Mouse (Mus musculus) stomach, postnatal 0 days (tissue): ENCODE measurements around the gene Zfp281. TPM values are rescaled to one million over a fixed set of nuclear protein-coding genes. Genes with fewer than 3 reads are reported as not detected.

ENCODE experiments used
- ATAC-seq: fragments of 200-750 bp; cut with Nextera tagmentation; 2 replicates; pipeline ENCODE4 v1.8.0; 2017; ENCODE audit not compliant: low FRiP score, low TSS enrichment
- DNase-seq: peaks from one replicate; pipeline ENCODE4 v3.0.0-alpha.2; 2016; ENCODE audit warnings: low spot score
- H3K27ac ChIP-seq: fragments of 300-500 bp; sonication (generic); replicated peaks from 2 replicates; pipeline ENCODE4 v1.5.1; 2014; ENCODE audit warnings: mild to moderate bottlenecking, control low read depth
- H3K27me3 ChIP-seq: fragments of 300-500 bp; sonication (generic); 2 replicates; pipeline ENCODE4 v1.6.1; 2014; ENCODE audit warnings: low read length; ENCODE audit not compliant: control insufficient read depth, insufficient read depth
- H3K36me3 ChIP-seq: fragments of 300-500 bp; sonication (generic); 2 replicates; pipeline ENCODE4 v1.6.1; 2014; ENCODE audit warnings: low read length, mixed read lengths; ENCODE audit not compliant: control insufficient read depth, insufficient read depth
- H3K4me1 ChIP-seq: fragments of 300-500 bp; sonication (generic); replicated peaks from 2 replicates; pipeline ENCODE4 v1.6.1; 2014; ENCODE audit warnings: antibody characterized with exemption; ENCODE audit not compliant: control insufficient read depth, insufficient read depth
- H3K4me2 ChIP-seq: fragments of 300-500 bp; sonication (generic); replicated peaks from 2 replicates; pipeline ENCODE4 v1.6.1; 2014; ENCODE audit warnings: low read depth, mild to moderate bottlenecking, control low read depth, moderate library complexity
- H3K4me3 ChIP-seq: fragments of 300-500 bp; sonication (generic); 2 replicates; pipeline ENCODE4 v1.5.1; 2014; ENCODE audit warnings: low read depth, low read length, control low read depth
- H3K9ac ChIP-seq: fragments of 300-500 bp; sonication (generic); 2 replicates; pipeline ENCODE4 v1.6.1; 2014; ENCODE audit warnings: mild to moderate bottlenecking, low read length, control low read depth, mixed read lengths
- H3K9me3 ChIP-seq: fragments of 300-500 bp; sonication (generic); 2 replicates; pipeline ENCODE4 v1.6.1; 2016; ENCODE audit warnings: low read length; ENCODE audit not compliant: control insufficient read depth
- CTCF ChIP-seq: IDR thresholded peaks from 2 replicates; pipeline ENCODE4 v1.5.1; 2016; ENCODE audit warnings: antibody characterized with exemption, low read depth, mild to moderate bottlenecking, moderate library complexity
- EP300 ChIP-seq: optimal IDR thresholded peaks from 2 replicates; pipeline ENCODE3; 2016; ENCODE audit warnings: antibody characterized with exemption
- WGBS: fragments of 180-500 bp; shearing (Covaris S2); extraction: QIAGEN DNeasy Blood & Tissue Kit; methylation state at CpG from one replicate; pipeline ENCODE4 v1.1.7; 2014; 5-methylcytosine and 5-hydroxymethylcytosine counted together
- polyA plus RNA-seq: library from polyadenylated mRNA; unstranded; fragments of >200 nt; fragmentation: Nextera tagmentation; extraction: Ambion mirVana; gene quantifications from 2 replicates; pipeline ENCODE4 v1.2.1, GENCODE M21; 2015

Gene Zfp281
- polyA plus RNA-seq, 1 experiment from 2014 or later, result 7.5 TPM

DNA sequence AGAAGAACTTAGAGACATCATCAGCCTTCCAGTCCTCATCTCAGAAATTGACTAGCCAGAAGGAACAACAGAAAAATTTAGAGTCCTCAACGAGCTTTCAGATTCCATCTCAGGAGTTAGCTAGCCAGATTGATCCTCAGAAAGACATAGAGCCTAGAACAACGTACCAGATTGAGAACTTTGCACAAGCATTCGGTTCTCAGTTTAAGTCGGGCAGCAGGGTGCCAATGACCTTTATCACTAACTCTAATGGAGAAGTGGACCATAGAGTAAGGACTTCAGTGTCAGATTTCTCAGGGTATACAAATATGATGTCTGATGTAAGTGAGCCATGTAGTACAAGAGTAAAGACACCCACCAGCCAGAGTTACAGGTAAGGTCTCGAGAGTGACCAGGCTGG lies 2.9 kb downstream of the Zfp281 start:
- H3K27me3 ChIP-seq, result no peaks in the 10 kb centered on the region
- no peak for ATAC-seq
- H3K4me1 ChIP-seq, result peaks cover 14% of the 10 kb centered on the region; the same call in 1 of the 2 replicates
- H3K27ac ChIP-seq, result no peak overlapping the region
- no peak overlapping the region for H3K4me3 ChIP-seq
- WGBS, result 74% methylated on average over 5 of the region's 5 CpGs
- peaks cover 5% of the 10 kb centered on the region; the same call in 1 of the 2 replicates for H3K36me3 ChIP-seq
- H3K4me2 ChIP-seq, result peak overlapping the region; percentile 6; the same call in 1 of the 2 replicates
- DNase-seq, result no peak
- no peaks in the 10 kb centered on the region for H3K9me3 ChIP-seq
- TF ChIP-seq CTCF, result no peak
- H3K9ac ChIP-seq, result no peak overlapping the region

DNA sequence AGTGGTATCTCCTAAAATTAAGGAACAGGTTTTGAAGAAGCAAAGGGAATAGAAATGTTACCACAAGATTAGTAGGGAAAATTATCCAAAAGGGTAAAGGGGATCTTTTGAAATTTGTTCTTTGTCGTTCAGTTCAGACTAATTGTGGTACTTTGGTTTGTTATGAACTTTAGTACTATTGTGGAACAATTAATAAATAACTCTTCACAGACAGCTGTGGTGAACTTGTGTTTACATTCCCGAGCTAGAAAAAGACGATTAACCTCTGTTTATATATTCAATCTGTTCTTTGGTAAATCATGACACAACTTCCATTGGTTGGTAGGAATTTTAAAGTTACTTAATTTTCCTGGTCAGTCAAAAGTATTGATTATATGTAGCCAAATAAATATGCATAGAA lies 8.2 kb downstream of the Zfp281 start:
- no peak overlapping the region for H3K27ac ChIP-seq
- ATAC-seq (no peak), DNase-seq (no peak)
- WGBS, result 26% methylated on average over 3 of the region's 3 CpGs
- H3K9ac ChIP-seq, result no peak overlapping the region
- TF ChIP-seq CTCF (no peak), EP300 (no peak)
- no peaks in the 10 kb centered on the region for H3K27me3 ChIP-seq
- no peak overlapping the region for H3K4me2 ChIP-seq
- H3K36me3 ChIP-seq, result no peaks in the 10 kb centered on the region
- H3K9me3 ChIP-seq, result no peaks in the 10 kb centered on the region
- no peak overlapping the region for H3K4me3 ChIP-seq
- H3K4me1 ChIP-seq, result no peaks in the 10 kb centered on the region

DNA sequence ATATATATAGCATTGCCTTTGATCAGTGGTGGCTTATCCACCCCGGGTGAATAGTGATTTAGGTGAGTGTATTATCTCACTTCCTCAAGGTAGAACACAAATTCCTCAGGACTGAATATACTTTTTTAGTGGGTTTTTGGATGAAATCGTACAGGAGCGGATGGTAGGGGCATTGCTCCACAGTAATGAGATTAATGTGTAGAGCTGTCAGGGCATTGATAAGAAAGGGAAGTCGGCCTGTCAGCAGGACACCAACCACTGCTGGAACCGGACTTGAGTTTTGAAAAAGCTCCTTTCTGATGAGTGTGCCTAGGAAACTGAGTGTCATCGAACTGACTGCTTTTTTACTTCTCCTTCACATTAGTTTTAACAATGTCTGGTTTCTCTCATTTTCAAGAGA lies 10.9 kb downstream of the Zfp281 start:
- no peak overlapping the region for H3K27ac ChIP-seq
- 75% methylated on average over 6 of the region's 6 CpGs for WGBS
- H3K9me3 ChIP-seq, result no peaks in the 10 kb centered on the region
- no peak overlapping the region for H3K9ac ChIP-seq
- no peaks in the 10 kb centered on the region for H3K36me3 ChIP-seq
- DNase-seq, result no peak
- no peak for TF ChIP-seq CTCF
- TF ChIP-seq EP300, result no peak
- ATAC-seq, result no peak
- no peak overlapping the region for H3K4me2 ChIP-seq
- H3K4me1 ChIP-seq, result no peaks in the 10 kb centered on the region
- no peak overlapping the region for H3K4me3 ChIP-seq
- H3K27me3 ChIP-seq, result no peaks in the 10 kb centered on the region

DNA sequence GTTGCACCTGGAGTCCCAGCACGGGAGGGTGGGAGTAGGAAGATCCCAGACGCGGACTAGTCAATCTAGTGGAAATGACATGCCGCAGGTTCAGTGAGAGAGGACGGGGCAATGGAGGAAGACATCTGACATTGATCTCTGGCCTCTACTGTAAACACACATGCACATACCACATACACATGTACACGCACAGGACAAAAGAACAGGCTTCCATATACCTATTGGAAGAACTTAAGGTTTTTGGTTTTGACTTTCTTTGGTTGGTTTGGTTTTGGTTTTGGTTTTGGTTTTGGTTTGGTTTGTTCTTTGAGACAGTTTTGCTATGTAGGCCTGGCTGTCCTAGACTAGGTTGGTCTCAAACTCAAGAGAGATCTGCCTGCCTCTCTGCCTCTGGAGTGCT lies 12.2 kb downstream of the Zfp281 start:
- WGBS, result 87% methylated on average over 6 of the region's 6 CpGs
- Histone ChIP-seq H3K27me3 (no peaks in the 10 kb centered on the region), H3K27ac (no peak overlapping the region), H3K36me3 (no peaks in the 10 kb centered on the region), H3K9me3 (no peaks in the 10 kb centered on the region), H3K4me2 (no peak overlapping the region), H3K4me3 (no peak overlapping the region), H3K4me1 (no peaks in the 10 kb centered on the region), H3K9ac (no peak overlapping the region)
- no peak for ATAC-seq
- TF ChIP-seq CTCF, result no peak
- no peak for TF ChIP-seq EP300
- no peak for DNase-seq

DNA sequence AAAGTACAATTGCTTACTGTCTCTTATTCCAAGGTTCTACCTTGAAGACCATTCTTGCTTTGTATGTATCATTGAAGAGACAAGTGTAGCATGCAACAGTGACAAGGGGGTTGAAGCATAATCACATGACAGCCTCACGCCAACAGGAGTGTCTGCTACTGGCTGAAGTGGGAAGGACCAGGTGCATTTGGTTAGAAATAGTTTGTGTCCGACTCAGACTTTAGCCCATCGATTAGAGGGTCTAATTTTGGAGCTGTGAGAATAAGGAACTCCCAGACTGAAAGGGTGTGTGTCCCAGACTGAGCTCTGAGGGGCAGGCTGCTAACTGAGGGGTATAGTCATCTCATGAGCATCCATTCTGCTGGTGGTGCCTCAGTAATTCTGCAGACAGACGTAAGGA lies 13.0 kb downstream of the Zfp281 start:
- DNase-seq (no peak), ATAC-seq (no peak)
- H3K36me3 ChIP-seq, result no peaks in the 10 kb centered on the region
- H3K4me2 ChIP-seq, result no peak overlapping the region
- no peaks in the 10 kb centered on the region for H3K9me3 ChIP-seq
- H3K4me3 ChIP-seq, result no peak overlapping the region
- no peak overlapping the region for H3K27ac ChIP-seq
- H3K27me3 ChIP-seq, result no peaks in the 10 kb centered on the region
- TF ChIP-seq EP300 (no peak), CTCF (no peak)
- no peak overlapping the region for H3K9ac ChIP-seq
- H3K4me1 ChIP-seq, result no peaks in the 10 kb centered on the region
- 87% methylated on average over 4 of the region's 4 CpGs for WGBS

DNA sequence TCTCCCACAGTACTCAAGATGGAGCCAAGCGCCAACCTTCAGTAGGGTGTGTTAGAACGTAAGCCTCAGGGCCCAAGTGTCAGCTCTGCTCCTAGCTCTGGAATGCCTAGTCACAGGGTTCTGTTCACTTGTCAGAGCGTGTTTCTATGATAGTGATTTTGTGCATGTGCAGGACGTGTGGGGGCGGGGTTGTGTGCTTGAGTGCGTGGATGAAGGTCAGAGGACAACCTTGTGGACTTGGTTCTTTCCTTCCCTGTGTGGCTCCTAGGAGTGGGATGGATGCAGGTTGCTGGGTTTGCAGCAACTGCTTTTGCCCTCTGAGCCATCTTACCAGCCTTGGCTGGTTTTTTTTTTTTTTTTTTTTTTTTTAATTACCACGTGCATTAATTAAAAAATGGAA lies 13.5 kb downstream of the Zfp281 start:
- TF ChIP-seq CTCF, result no peak
- TF ChIP-seq EP300, result no peak
- Histone ChIP-seq H3K9ac (no peak overlapping the region), H3K36me3 (no peaks in the 10 kb centered on the region), H3K4me2 (no peak overlapping the region), H3K9me3 (no peaks in the 10 kb centered on the region), H3K27me3 (no peaks in the 10 kb centered on the region), H3K4me3 (no peak overlapping the region), H3K27ac (no peak overlapping the region), H3K4me1 (no peaks in the 10 kb centered on the region)
- 84% methylated on average over 7 of the region's 7 CpGs for WGBS
- no peak for ATAC-seq
- no peak for DNase-seq
